Mouse (Mus musculus): ENCODE measurements around the gene Stmn1.

DNA sequence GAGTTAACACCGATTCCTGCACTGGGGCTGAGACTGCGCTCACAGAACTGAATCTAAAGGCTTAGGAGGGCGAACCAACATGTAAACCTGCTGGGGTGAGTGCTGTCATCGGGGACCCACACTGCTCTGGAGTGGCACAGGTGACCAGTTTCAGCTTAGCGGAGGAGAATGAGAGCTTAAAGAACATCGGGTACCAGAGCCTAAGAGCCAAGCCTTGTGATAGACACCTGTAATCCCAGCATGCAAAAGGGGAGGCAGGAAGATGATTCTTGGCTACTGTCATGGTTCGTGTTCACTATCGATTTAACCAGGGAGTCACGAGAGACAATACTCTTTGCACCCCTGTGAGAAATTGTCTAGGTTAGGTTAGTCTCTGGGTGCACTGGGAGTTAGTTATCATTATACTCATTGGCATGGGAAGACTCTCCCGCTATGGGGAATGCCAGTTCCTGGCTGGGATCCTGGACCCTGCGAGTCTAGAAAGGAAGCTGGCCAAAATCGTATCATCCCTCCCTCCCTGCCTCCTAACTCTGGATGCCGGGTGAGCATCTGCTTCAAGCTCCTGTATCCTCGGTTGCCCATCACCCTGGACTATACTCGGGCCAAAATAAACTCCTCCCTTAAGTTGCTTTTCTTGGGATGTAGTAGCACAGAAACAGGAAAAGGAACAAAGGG, 35.3 kb upstream of the Stmn1 start:
- TF ChIP-seq GATA1 (IDR thresholded peaks at IDR 0.05; ENCODE audit: borderline replicate concordance, low read length): no peak
- no peak for TF ChIP-seq FLI1 (IDR thresholded peaks at IDR 0.05; ENCODE audit: low read length)
